Mouse (Mus musculus) MEL (cell line): ENCODE results near the gene Dhcr24.

Experiments
- CTCF ChIP-seq, 3 experiments: IDR thresholded peaks in 2 of 3; conservative IDR thresholded peaks in 1 of 3; 2 replicates each; pipeline ENCODE4 v1.5.1; 2011 to 2012; ENCODE audit warnings: low read length in 3 of 3, low read depth in 2 of 3, mild to moderate bottlenecking in 2 of 3, improper control_type of control experiment in 1 of 3, inconsistent platforms in 1 of 3, mixed read lengths in 1 of 3, moderate library complexity in 1 of 3; ENCODE audit not compliant: control insufficient read depth in 1 of 3, insufficient read depth in 1 of 3, poor library complexity in 1 of 3, severe bottlenecking in 1 of 3
- EP300 ChIP-seq, 2 experiments: IDR thresholded peaks; 2 replicates each; pipeline ENCODE4 v1.6.1; 2011; ENCODE audit warnings: improper control_type of control experiment in 2 of 2, low read length in 2 of 2, low read depth in 1 of 2, mild to moderate bottlenecking in 1 of 2
- MYC ChIP-seq: IDR thresholded peaks from 2 replicates; pipeline ENCODE4 v1.6.1; 2011; ENCODE audit warnings: low read depth, mild to moderate bottlenecking, low read length, improper control_type of control experiment, moderate library complexity
- POLR2A ChIP-seq, 2 experiments: IDR thresholded peaks; 2 replicates each; pipeline ENCODE4 v1.6.1; 2011 to 2012; ENCODE audit warnings: low read length in 2 of 2, mild to moderate bottlenecking in 2 of 2, control low read depth in 1 of 2, improper control_type of control experiment in 1 of 2, low read depth in 1 of 2, moderate library complexity in 1 of 2; ENCODE audit not compliant: control insufficient read depth in 1 of 2, insufficient read depth in 1 of 2, poor library complexity in 1 of 2

GRCm38 (mm10) chr4:106587075-106587474, 26.2 kb downstream of the Dhcr24 start:
- no peak for TF ChIP-seq MYC
- no peak for TF ChIP-seq CTCF (IDR thresholded peaks at IDR 0.05 in 2 of 3, conservative IDR thresholded peaks at IDR 0.05 in 1 of 3; ENCODE audit: control insufficient read depth in 1 of 3, insufficient read depth in 1 of 3, low read depth in 2 of 3, low read length in 3 of 3, poor library complexity in 1 of 3, severe bottlenecking in 1 of 3)
- no peak for TF ChIP-seq EP300 (IDR thresholded peaks at IDR 0.05; ENCODE audit: low read depth in 1 of 2, low read length in 2 of 2)
- no peak for TF ChIP-seq POLR2A (IDR thresholded peaks at IDR 0.05; ENCODE audit: control insufficient read depth in 1 of 2, insufficient read depth in 1 of 2, low read depth in 1 of 2, low read length in 2 of 2, poor library complexity in 1 of 2)
